Mouse (Mus musculus) kidney, postnatal 4 days (tissue): ENCODE results near the gene Tvp23a.
A peak's percentile ranks its signal among the peaks of the same experiment; 100 is the strongest.

ENCODE experiments used
- DNase-seq, 2 experiments: peaks; one replicate each; pipeline ENCODE4 v3.0.0; 2021; ENCODE audit warnings: mixed read lengths in 2 of 2

Gene Tvp23a

DNA sequence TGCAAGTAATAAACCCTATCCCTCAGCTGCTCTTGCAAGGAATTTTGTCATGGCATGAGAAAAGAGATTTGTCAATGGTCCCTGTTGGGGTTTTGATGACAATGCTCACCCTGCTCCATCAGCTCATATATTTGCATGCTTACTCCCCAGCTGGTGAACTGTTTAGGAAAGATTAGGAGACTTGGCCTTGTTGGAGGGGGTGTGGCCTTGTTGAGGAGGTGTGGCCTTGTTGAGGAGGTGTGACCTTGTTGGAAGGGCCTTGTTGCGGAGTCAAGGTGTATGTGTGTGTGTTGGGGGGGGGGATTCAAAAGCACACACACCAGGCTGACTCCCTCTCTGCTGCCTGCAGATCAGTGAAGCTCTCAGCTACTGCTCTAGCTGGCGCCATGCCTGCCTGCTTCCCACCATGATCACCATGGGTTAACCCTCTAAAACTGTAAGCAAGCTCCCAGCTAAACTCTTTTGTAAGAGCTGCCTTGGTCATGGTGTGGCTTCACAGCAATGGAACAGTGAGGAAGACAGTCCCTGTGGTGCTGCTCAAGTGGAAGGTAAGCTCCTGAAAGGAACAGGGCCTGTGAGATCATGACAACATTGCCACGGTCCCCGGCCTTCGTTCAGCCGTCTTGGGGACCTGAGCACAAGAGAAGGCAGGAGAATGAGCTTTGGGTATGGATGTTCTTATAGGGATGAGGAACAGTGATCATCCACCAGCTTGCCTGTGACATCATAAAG, 58.4 kb downstream of the Tvp23a start:
- no peak for DNase-seq

DNA sequence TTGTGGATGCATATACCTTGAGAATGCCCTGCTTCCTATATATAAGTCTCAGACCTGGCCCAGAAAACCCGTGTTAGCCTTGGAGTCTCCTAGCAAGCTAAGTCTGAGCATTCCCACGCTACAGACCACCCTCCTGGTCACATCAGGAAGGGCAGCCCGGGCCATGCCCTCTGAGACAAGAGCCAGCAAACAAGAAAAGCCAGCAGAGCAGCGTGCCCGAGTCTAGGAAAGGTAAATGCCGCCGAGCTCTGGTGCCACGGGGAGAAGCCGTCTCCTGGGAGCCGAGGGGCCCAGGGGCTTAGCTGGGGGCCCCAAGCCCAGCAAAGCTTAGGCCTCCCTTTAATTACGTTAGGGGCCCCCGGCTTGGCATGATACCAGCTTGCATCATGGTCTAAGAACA, 61.9 kb downstream of the Tvp23a start:
- no peak for DNase-seq

DNA sequence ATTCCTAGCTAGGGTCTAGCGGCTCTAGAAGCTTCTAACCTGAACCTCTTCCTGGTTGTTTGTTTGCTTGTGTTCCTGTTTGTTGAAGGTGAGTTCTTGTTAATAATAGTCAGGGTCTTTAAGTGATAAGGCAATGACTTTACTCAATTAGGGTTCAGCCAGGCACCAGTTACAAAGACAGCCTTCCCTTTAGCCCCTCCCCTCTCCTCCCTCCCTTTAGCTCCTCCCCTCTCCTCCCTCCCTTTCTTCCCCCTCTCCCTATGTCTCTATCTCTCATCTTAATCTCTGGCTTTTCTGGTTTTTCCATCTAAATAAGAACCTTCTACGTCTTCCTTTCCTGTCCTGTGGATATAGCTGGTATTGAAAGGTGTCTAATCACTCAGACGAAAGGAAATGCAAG, 62.6 kb downstream of the Tvp23a start:
- no peak for DNase-seq

GRCm38 (mm10) chr16:10384060-10384497, 63.1 kb downstream of the Tvp23a start:
- peak in 1 of 2 experiments; percentile 60 for DNase-seq

GRCm38 (mm10) chr16:10379531-10379930, 67.6 kb downstream of the Tvp23a start:
- DNase-seq: no peak

GRCm38 (mm10) chr16:10377286-10377685, 69.9 kb downstream of the Tvp23a start:
- no peak for DNase-seq

DNA sequence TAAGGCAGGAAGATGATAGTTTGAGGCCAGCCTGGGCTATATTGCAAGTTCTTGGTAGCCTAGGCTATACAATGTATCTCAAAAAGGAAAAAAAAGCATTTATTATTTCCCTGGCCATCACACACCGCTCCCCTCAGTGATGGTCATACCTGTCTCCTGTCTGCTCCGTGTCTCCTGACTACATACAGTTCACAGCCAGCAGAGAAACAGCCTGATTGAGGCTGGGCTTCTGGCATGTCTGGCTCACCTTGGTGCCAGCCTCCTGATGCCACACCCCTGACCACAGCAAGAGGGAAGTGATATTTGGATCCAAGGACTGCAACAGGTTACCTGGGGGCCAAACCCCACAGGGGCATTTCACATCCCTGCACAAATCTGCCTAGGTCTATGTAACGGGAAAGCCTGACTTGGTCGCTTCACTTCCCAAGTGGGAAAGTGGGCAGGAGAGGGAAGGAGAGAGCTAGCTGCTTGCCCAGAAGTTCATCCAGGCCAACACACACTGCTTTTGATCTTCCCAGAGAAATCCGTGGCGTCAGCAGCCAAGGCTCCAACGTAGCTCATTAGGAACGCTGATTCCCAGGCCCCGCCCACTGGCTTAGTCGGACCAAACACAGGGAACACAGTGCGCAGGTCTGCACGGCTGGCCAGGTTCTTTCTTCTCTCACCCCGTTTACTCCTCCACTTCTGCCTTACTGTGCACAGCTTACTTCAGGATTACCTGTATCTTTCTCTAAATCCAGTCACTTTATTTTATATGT, 72.7 kb downstream of the Tvp23a start:
- DNase-seq: peak; percentile 69 to 83

- peak; percentile 45 to 57 for DNase-seq
Observed at GRCm38 (mm10) chr16:10372372-10372771, 74.8 kb downstream of the Tvp23a start.
